Mouse (Mus musculus) gonadal fat pad, adult 2 months (tissue): ENCODE data around the gene Cfap100. TPM values are rescaled to one million over a fixed set of nuclear protein-coding genes. Genes with fewer than 3 reads are reported as not detected.

Experiments
- DNase-seq: peaks from one replicate; pipeline ENCODE4 v3.0.0-alpha.2; 2012; ENCODE audit warnings: low read depth
- polyA plus RNA-seq: library from polyadenylated mRNA; depleted of rRNA; stranded (reverse); fragments of >200 nt; gene quantifications from 2 replicates; pipeline ENCODE4 v1.2.3, GENCODE M21; 2012; rRNA removed

Gene Cfap100
- polyA plus RNA-seq, 1 experiment: 2.6 TPM

DNA sequence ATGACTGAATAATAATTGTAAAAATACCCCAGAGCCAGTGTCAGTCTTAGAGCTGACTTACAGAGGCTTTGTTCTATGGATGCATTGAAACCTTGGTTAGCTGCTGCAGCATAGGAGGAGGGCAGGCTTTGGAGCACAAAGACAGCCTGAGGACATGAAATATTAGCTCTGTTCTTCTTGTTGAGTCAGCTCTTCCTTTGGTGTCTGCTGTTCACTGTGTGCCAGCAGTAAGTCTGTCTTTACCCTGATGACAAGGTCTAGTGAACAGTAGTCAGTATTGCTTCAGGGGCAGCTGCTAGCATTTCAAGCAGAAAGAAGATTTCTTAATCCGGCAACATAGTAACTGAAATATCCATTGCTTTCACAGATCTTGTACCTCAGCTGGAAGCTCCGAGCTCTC lies 47.1 kb downstream of the Cfap100 start:
- no peak for DNase-seq

DNA sequence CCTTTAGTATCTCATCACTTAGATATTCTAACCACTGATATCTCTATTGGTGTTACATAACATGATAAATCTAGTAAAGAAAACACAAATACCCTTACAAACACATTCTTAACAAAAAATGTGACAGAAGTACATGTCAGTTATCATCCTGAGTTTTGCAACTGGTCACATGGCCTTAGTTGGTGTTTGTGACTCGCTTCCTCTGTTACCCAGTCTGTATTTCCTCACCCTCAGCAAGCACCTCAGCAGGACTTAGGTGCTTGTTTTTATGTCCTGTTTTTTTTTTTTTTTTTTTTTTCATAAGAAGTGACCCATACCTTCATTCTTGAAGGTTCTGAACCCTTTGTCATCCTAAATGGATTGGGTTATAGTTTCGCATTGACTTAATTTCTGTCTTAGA lies 50.9 kb downstream of the Cfap100 start:
- no peak for DNase-seq

DNA sequence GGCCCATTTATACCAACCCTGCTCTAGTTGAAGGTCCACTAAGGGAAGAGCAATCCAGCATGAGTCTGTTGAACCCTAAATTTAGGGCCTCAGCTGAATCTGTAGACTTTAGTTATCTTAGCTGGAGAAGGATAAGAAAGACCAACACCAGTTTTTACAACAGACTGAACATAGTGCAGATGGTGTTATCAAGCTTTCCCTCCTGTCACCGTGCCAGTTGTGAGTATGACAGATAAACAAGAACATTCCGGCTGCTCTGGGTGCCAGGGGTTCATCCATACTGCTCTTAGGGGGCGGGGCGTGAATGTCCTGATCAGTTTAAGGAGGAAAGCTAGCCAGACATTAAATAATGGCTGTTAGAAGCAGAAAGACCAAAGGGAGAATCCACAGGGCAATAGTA lies 54.0 kb downstream of the Cfap100 start:
- DNase-seq: no peak

DNA sequence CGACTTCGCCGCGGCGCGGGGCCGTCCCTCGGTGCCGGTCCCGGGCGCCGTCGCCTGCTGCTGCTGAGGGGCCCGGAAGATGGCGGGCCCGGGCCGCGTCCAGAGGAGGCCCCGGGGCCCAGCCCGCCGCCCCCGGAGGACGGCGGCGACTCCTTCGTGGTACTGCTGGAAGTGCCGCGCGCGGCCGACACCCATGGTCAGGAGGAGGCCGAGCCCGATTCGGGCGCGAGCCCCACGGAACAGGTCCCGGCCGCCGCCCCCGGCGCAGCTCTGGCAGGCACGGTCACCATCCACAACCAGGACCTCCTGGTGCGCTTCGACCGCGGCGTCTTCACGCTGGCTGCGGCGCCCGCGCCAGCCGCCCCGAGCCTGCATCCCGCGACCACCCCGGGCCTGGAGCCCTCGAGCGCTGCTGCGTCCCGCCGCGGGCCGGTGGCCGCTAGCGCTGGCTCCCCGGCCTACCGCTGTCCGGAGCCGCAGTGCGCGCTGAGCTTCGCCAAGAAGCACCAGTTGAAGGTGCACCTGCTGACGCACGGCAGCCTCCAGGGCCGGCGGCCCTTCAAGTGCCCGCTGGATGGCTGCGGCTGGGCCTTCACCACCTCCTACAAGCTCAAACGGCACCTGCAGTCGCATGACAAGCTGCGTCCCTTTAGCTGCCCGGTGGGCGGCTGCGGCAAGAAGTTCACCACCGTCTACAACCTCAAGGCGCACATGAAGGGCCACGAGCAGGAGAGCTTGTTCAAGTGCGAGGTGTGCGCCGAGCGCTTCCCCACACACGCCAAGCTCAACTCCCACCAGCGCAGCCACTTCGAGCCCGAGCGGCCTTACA lies 58.7 kb downstream of the Cfap100 start:
- no peak for DNase-seq

DNA sequence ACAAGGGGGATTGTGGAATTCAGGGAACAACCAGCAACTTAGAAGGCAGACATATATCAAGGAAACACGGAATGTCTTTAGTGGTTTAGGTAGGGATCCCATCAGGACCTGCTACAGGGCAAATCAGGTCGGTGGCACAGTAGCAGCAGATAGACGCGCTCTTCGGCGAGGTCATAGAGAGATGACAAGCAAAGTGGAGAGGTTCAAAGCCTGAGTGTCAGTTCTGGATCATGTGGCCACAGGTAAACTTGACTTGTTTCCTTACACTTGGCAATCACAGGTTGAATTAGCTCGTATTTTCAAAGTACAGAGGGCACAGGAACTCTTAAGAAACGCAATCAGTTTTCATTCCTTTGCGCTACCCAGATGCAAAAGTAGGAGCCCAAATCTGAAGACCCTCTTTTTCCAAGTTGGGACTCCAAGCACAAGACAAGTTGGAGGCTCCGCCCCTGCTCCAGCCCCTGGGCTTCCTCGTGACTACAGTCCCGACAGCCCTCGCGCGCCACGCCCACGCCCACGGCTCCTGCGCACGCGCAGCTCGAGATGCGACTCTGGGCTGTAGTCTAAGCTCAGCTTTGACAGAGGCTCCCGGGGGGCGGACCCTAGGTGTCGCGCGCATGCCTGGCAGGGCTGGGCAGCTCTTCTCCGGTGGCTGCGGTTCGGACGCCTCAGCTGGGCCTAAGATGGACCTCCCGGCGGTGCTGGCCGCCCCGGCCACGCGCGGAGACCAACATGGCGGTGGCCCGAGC lies 59.4 kb downstream of the Cfap100 start, which contains the start of gene Zxdc:
Gene Zxdc (plus strand): TSS at position 517 of the 749 bp plus-strand sequence.
- DNase-seq: peak; percentile 72

DNA sequence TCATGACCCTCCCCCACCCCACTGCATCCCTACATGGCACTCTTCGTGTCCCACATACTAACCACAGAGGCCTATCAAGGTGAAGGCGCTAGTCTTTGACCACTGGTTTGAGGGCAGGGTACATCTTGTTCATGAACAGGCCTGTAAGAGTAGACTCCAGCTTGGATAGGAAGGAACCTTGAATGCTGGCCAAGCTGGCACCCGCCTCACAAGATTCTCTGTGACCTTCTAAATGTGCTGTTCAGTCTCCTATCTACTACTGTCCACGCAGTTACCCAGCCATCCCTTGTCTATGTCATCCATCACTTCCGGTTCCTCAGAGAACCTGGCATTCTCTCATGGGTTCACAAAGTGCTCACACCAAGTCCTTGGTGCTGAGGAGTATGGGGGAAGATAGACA lies 65.3 kb downstream of the Cfap100 start:
- DNase-seq: no peak

DNA sequence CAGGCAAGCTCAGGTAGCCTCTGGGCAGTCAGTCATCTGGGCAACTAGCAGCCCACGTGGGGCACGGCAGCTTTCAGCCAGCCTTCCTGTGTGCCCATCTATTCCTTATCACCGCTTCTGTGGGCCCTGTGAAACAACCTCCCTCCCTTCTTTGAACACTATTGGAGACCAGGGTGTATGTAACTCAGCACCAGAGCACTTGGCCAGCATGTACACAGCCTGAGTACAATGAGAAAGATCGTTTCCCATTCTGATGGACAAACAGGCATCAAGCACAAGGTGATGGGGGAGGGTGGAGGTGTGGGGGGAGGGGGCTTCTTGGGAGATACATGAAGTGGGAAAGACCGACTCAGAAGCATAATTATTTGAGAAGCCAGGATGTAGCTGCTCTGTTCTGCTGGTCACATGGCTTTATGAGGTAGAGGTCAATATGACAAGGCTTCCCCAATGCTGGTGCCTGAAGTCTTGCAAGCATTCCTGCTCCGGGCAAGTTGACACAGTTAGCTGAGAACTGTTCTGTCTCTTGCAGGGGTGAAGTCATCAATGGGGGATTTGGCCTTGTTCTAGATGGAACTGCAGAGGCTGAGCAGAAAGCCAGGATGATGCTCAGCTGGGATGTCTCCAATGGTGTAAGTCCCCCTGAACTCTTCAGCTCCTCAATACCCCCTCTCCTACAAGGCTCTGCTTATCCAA lies 67.5 kb downstream of the Cfap100 start:
- no peak for DNase-seq

DNA sequence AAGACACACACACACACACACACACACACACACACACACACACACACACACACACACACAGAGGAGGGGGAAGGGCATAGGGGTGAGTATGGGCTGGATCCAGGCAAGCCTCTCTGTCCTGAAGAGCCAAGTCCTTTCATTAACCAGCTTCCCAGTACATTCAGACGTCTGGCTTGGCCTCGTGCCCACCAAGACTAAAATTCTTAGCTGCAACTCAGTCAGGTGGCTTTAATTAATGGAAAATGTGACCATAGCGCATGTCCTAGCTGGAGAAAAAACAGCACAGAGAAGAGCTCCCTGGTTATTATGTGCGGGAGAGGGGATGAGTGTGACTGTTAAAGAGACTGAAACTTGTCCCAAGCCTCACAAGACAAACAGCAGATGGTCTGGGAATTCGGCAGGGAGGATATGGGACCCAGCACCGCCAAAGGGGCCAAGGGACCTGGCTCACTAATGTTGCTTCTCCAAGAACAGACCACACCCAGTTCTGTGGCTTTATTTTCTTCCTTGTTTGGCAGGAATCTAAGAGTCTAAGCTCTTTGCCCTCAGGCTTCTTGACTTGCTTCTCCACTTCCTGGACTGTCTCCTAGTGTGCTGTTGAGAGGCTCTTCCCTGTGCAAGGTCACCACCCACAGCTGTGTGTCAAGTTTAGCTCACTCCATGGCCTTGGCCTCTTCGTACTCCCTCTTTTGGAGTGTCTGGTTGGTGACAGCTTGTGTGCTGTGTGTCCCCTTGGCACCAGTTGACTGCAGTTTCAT lies 68.4 kb downstream of the Cfap100 start:
- DNase-seq: peak; percentile 95

DNA sequence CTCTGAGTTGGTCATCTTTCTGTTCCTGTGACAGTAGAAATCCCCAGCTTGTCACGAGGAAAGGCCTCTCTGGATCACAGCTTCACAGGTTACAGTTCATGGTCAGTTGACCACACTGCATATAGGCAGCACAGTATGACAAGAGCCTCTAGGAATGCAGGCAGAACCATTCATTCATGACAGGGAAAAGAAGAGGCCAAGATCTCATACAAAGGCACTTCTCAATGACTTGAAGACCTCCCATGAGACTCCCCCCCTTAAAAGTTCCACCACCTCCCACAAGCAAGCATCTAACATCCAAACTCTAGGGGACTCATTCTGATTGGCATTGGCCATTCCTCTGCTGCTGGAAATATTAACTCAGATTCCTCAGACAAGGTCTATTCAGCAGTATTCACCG lies 69.2 kb downstream of the Cfap100 start:
- no peak for DNase-seq

DNA sequence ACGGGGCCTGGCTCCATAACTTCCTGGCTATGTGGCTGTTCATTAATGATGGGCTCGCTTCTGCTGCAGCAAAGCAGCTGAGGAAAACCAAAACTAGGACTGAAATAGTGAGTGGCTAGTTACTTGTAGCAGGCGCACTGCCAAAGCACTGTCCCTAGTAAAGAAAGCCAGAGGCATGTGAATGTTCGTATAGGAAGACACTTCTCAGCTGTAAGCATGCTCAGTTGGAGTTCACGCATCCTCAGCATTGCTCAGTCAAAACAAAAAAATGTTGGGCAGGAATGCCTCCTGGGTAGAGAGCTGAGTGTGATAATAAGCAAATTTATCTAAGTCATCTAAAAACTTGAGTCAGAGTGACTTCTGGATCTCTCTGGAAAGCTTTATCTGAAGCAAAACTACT lies 70.5 kb downstream of the Cfap100 start:
- DNase-seq: no peak

Other genes with a start within 250 kb of the Cfap100 start
- gene V1ra8, start 226.0 kb downstream of the Cfap100 start, polyA plus RNA-seq: not detected in 2 replicates
- gene Vmn1r53, start 204.4 kb downstream of the Cfap100 start, polyA plus RNA-seq: 0.14 TPM in 1 of 2 replicates, not detected in the other
- gene Vmn1r54, start 182.5 kb downstream of the Cfap100 start, polyA plus RNA-seq: not detected in 2 replicates
- 0.92 and 1.3 TPM in 2 replicates for gene BC048671, start 127.6 kb downstream of the Cfap100 start, polyA plus RNA-seq
- 0.37 and 0.69 TPM in 2 replicates for gene Chst13, start 103.6 kb downstream of the Cfap100 start, polyA plus RNA-seq
- gene Uroc1, start 95.5 kb downstream of the Cfap100 start, polyA plus RNA-seq: 0.41 and 0.88 TPM in 2 replicates
- gene Zxdc, start 59.3 kb downstream of the Cfap100 start, polyA plus RNA-seq: 15.2 and 19.9 TPM in 2 replicates
- gene Klf15, start 33.8 kb upstream of the Cfap100 start, polyA plus RNA-seq: 78.7 and 86.9 TPM in 2 replicates
- 38.4 and 47.0 TPM in 2 replicates for gene Aldh1l1, start 57.6 kb upstream of the Cfap100 start, polyA plus RNA-seq
- 37.2 and 45.9 TPM in 2 replicates for gene Slc41a3, start 175.9 kb upstream of the Cfap100 start, polyA plus RNA-seq